Mouse (Mus musculus): ENCODE measurements at regions not wholly inside any gene's neighbourhood (a gene's known extent, or its start where the extent isn't known, plus 50 kb on each side); places are given as distances from the start of the nearest gene placed in this dataset.

GRCm38 (mm10) chr2:61490436-61491109 is 87.8 kb upstream of the Tank start:
- whole genome bisulfite sequencing, result 76% methylated on average over 10 of the region's 10 CpGs
- no peaks in the 10 kb centered on the region for H3K36me3 ChIP-seq
- no peaks in the 10 kb centered on the region for H3K4me1 ChIP-seq
- no peak overlapping the region for H3K27ac ChIP-seq
- no peak overlapping the region for H3K4me3 ChIP-seq
- no peaks in the 10 kb centered on the region for H3K9me3 ChIP-seq
- H3K27me3 ChIP-seq, result no peaks in the 10 kb centered on the region
- ATAC-seq (ENCODE audit: insufficient number of reproducible peaks, low FRiP score, low TSS enrichment, low read depth), result no peak
- no peak overlapping the region for H3K4me2 ChIP-seq
- H3K9ac ChIP-seq, result no peak overlapping the region

- no peak overlapping the region for H3K27ac ChIP-seq
- H3K4me3 ChIP-seq, result no peak overlapping the region
- no peak for ATAC-seq (ENCODE audit: insufficient number of reproducible peaks, low FRiP score, low TSS enrichment, low read depth)
- no peak overlapping the region for H3K9ac ChIP-seq
- H3K4me1 ChIP-seq, result no peaks in the 10 kb centered on the region
- H3K9me3 ChIP-seq, result no peaks in the 10 kb centered on the region
- H3K36me3 ChIP-seq, result no peaks in the 10 kb centered on the region
- no peaks in the 10 kb centered on the region for H3K27me3 ChIP-seq
- 86% methylated on average over 10 of the region's 10 CpGs for WGBS
- H3K4me2 ChIP-seq, result no peak overlapping the region
These were observed 88.6 kb upstream of the Tank start for GRCm38 (mm10) chr2:61489762-61490161.

GRCm38 (mm10) chr2:61483820-61484219 is 94.6 kb upstream of the Tank start:
- no peak for ATAC-seq (ENCODE audit: insufficient number of reproducible peaks, low FRiP score, low TSS enrichment, low read depth)
- Histone ChIP-seq H3K4me3 (no peak overlapping the region), H3K4me1 (no peaks in the 10 kb centered on the region), H3K9me3 (no peaks in the 10 kb centered on the region), H3K9ac (no peak overlapping the region), H3K27me3 (no peaks in the 10 kb centered on the region), H3K4me2 (no peak overlapping the region), H3K36me3 (no peaks in the 10 kb centered on the region), H3K27ac (no peak overlapping the region)
- WGBS, result 68% methylated on average over 1 of the region's 1 CpGs

GRCm38 (mm10) chr2:61476648-61477047 is 101.7 kb upstream of the Tank start:
- ATAC-seq (ENCODE audit: insufficient number of reproducible peaks, low FRiP score, low TSS enrichment, low read depth), result no peak
- no peak overlapping the region for H3K27ac ChIP-seq
- H3K4me2 ChIP-seq, result no peak overlapping the region
- H3K9me3 ChIP-seq, result no peaks in the 10 kb centered on the region
- no peak overlapping the region for H3K4me3 ChIP-seq
- no peaks in the 10 kb centered on the region for H3K4me1 ChIP-seq
- no peaks in the 10 kb centered on the region for H3K36me3 ChIP-seq
- no peak overlapping the region for H3K9ac ChIP-seq
- WGBS, result 90% methylated on average over 4 of the region's 4 CpGs
- no peaks in the 10 kb centered on the region for H3K27me3 ChIP-seq

GRCm38 (mm10) chr2:61474626-61475025 is 103.8 kb upstream of the Tank start:
- H3K9me3 ChIP-seq, result no peaks in the 10 kb centered on the region

GRCm38 (mm10) chr2:61470521-61470920 is 107.9 kb upstream of the Tank start:
- ATAC-seq (ENCODE audit: insufficient number of reproducible peaks, low FRiP score, low TSS enrichment, low read depth), result no peak
- Histone ChIP-seq H3K9ac (no peak overlapping the region), H3K4me1 (no peaks in the 10 kb centered on the region), H3K27me3 (no peaks in the 10 kb centered on the region), H3K36me3 (no peaks in the 10 kb centered on the region), H3K27ac (no peak overlapping the region), H3K4me2 (no peak overlapping the region), H3K4me3 (no peak overlapping the region), H3K9me3 (no peaks in the 10 kb centered on the region)
- 92% methylated on average over 5 of the region's 5 CpGs for WGBS

More at GRCm38 (mm10) chr2:61474626-61475025, 103.8 kb upstream of the Tank start:
- Histone ChIP-seq H3K27me3 (no peaks in the 10 kb centered on the region), H3K36me3 (no peaks in the 10 kb centered on the region), H3K4me3 (no peak overlapping the region), H3K4me2 (no peak overlapping the region), H3K27ac (no peak overlapping the region), H3K9ac (no peak overlapping the region), H3K4me1 (no peaks in the 10 kb centered on the region)
- 69% methylated on average over 10 of the region's 10 CpGs for WGBS
- no peak for ATAC-seq (ENCODE audit: insufficient number of reproducible peaks, low FRiP score, low TSS enrichment, low read depth)

GRCm38 (mm10) chr2:61470064-61470463 is 108.3 kb upstream of the Tank start:
- Histone ChIP-seq H3K27me3 (no peaks in the 10 kb centered on the region), H3K36me3 (no peaks in the 10 kb centered on the region), H3K9ac (no peak overlapping the region), H3K4me3 (no peak overlapping the region), H3K4me1 (no peaks in the 10 kb centered on the region), H3K9me3 (no peaks in the 10 kb centered on the region), H3K27ac (no peak overlapping the region), H3K4me2 (no peak overlapping the region)
- no peak for ATAC-seq (ENCODE audit: insufficient number of reproducible peaks, low FRiP score, low TSS enrichment, low read depth)

- Histone ChIP-seq H3K4me3 (no peak overlapping the region), H3K27me3 (no peaks in the 10 kb centered on the region), H3K4me1 (peaks cover 16% of the 10 kb centered on the region; the same call in 1 of the 2 replicates), H3K4me2 (no peak overlapping the region), H3K27ac (no peak overlapping the region), H3K9ac (no peak overlapping the region), H3K9me3 (no peaks in the 10 kb centered on the region), H3K36me3 (no peaks in the 10 kb centered on the region)
- no peak for ATAC-seq (ENCODE audit: insufficient number of reproducible peaks, low FRiP score, low TSS enrichment, low read depth)
- 33% methylated on average over 5 of the region's 5 CpGs for WGBS
These were observed 122.5 kb upstream of the Tank start for GRCm38 (mm10) chr2:61455902-61456301.

GRCm38 (mm10) chr2:61454729-61455128 is 123.7 kb upstream of the Tank start:
- no peaks in the 10 kb centered on the region for H3K9me3 ChIP-seq
- no peaks in the 10 kb centered on the region for H3K27me3 ChIP-seq
- H3K4me3 ChIP-seq, result no peak overlapping the region
- no peaks in the 10 kb centered on the region for H3K36me3 ChIP-seq
- no peak overlapping the region for H3K27ac ChIP-seq
- H3K4me2 ChIP-seq, result no peak overlapping the region
- WGBS, result 11% methylated on average over 9 of the region's 9 CpGs
- no peak overlapping the region for H3K9ac ChIP-seq
- no peak for ATAC-seq (ENCODE audit: insufficient number of reproducible peaks, low FRiP score, low TSS enrichment, low read depth)
- peaks cover 16% of the 10 kb centered on the region; the same call in 1 of the 2 replicates for H3K4me1 ChIP-seq

- H3K27ac ChIP-seq, result peak overlapping the region; percentile 79
- peaks cover 16% of the 10 kb centered on the region; the same call in 1 of the 2 replicates for H3K4me1 ChIP-seq
- peak overlapping the region; percentile 41 for H3K4me3 ChIP-seq
- ATAC-seq (ENCODE audit: insufficient number of reproducible peaks, low FRiP score, low TSS enrichment, low read depth), result peak; percentile 75
- peak overlapping the region; percentile 56 for H3K4me2 ChIP-seq
- H3K9ac ChIP-seq, result no peak overlapping the region
- H3K27me3 ChIP-seq, result no peaks in the 10 kb centered on the region
- WGBS, result 2% methylated on average over 12 of the region's 12 CpGs
- no peaks in the 10 kb centered on the region for H3K36me3 ChIP-seq
- no peaks in the 10 kb centered on the region for H3K9me3 ChIP-seq
These were observed 124.1 kb upstream of the Tank start for GRCm38 (mm10) chr2:61454311-61454728.

GRCm38 (mm10) chr2:61453490-61454281 is 124.7 kb upstream of the Tank start:
- Histone ChIP-seq H3K27ac (peak overlapping the region; percentile 79), H3K36me3 (no peaks in the 10 kb centered on the region), H3K4me1 (peaks cover 16% of the 10 kb centered on the region; the same call in 1 of the 2 replicates), H3K4me2 (peak overlapping the region; percentile 56), H3K9me3 (no peaks in the 10 kb centered on the region), H3K9ac (no peak overlapping the region), H3K27me3 (no peaks in the 10 kb centered on the region), H3K4me3 (peak overlapping the region; percentile 41)
- WGBS, result 23% methylated on average over 14 of the region's 14 CpGs
- peak; percentile 67 for ATAC-seq (ENCODE audit: insufficient number of reproducible peaks, low FRiP score, low TSS enrichment, low read depth)

- ATAC-seq (ENCODE audit: insufficient number of reproducible peaks, low FRiP score, low TSS enrichment, low read depth), result no peak
- no peak overlapping the region for H3K4me3 ChIP-seq
- no peak overlapping the region for H3K27ac ChIP-seq
- WGBS, result 54% methylated on average over 1 of the region's 1 CpGs
- no peak overlapping the region for H3K9ac ChIP-seq
- H3K4me2 ChIP-seq, result no peak overlapping the region
- H3K4me1 ChIP-seq, result peaks cover 16% of the 10 kb centered on the region; the same call in 1 of the 2 replicates
- H3K27me3 ChIP-seq, result no peaks in the 10 kb centered on the region
- H3K36me3 ChIP-seq, result no peaks in the 10 kb centered on the region
- H3K9me3 ChIP-seq, result no peaks in the 10 kb centered on the region
These were observed 125.8 kb upstream of the Tank start for GRCm38 (mm10) chr2:61452581-61452980.
